Mouse (Mus musculus) heart, postnatal 4 days (tissue): ENCODE measurements at regions not wholly inside any gene's neighbourhood (a gene's known extent, or its start where the extent isn't known, plus 50 kb on each side); places are given as distances from the start of the nearest gene placed in this dataset.

Experiments used
- DNase-seq: peaks from one replicate; pipeline ENCODE4 v3.0.0; 2021

DNA sequence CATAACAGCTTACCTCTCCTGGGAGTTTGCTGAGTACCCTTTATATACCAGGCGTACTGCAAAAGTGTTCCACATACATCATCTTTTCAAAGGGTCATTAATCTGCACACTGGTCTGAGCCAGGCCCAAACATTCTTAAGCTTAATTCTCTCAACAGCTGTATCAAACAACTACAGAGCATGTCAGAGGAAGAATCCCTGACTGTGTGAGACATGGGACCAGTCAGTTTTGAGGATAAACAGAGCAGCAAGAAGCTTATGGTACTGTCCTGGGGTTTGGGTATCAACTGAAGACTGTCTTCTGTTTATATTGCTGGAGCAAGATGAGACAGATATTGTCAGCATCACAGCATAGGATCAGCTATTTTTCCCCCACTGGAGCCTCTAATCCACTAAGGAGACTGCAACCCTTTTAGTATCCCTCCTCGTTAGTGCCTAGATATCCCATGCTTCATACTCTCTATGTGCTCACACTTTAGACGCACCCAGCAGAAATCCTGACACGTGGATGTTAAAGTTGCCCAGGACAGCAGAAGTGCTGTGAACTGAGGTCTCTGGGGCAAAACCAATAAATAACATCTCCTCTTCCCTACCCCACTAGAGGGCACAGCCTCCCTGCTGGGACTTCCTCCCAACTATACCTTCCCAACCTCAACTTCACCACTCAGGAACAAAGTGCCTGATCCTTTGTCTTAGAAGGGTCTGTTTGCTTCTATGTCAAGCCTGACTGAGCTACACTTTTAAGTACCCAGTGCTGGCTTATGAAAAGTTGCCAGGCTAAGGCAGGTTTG is 271.6 kb downstream of the Gm826 start:
- DNase-seq = no peak

DNA sequence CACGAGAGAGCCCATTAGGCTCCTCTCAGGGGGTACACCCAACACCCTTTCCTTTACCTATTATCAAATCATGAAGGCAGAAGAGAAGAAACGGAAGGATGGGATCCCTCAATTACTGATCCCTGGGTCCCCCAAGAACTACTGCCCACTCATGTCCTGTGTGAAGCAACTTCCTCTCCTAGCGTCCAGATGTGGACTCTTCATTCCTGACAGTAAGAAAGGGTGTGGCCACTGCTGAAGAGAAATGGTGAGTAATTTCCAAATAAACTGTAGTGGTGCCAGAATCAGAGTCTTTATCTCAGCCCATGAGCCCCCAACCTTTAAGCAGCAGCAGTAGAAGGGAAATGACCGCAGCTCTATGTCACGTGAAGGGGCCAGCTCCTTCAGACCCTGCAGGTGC is 273.9 kb downstream of the Gm826 start:
- DNase-seq = no peak

DNA sequence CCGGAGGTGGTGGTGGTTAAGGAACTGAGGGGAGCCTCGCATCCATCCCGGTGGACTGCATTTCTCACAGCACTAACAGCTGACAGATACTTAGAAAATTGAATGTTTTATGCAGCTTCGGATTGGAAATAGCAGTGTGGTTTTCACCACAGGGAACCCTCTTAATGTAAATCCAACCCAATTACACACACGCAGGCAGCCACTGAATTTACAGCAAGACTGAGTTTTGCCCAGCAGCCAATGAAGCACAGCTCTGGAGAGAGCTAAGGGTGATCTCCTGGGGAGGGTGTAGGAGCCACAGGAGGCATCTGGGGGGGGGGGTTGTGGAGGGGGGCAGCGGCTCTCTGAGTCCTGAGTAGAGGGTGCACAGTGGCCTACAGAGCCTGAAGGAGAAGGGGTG is 276.8 kb downstream of the Gm826 start:
- no peak for DNase-seq

DNA sequence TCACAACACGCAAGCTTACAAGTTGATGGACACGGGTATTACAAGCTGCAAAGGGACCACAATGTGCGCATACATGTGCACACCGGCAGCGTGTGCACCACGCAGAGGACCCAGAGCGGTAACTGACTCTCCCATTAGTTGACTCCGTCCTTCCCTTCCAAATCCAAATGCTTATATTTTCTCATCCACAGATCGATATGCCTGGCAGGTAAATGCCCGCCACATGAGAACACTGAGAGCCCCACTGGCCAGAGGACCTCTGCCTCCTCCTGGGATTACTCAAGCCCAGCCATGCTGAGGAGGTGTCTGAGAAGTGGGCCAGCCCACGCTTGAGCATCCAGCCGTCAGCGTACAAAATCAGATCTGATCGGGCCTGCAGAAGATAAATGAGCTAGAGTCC is 279.6 kb downstream of the Gm826 start:
- no peak for DNase-seq

DNA sequence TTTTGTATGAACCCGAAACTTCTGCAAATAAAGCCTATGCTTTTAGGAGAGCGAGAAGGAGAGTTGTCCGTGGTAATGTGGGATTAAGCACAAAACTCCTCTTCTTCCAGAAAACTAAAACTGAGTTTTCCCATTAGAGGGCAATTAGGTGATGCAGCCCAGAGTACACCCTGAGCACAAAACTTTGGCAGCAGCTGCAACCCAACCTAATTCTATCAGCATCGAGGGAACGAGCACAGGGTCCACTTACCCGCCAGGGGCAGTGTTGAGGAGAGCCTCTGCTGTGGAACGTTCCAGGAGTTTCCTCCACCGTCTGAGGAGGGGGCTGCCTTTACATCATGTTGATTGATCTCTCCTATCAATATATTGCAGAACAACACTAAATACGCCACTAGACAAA is 285.7 kb downstream of the Gm826 start:
- no peak for DNase-seq

DNA sequence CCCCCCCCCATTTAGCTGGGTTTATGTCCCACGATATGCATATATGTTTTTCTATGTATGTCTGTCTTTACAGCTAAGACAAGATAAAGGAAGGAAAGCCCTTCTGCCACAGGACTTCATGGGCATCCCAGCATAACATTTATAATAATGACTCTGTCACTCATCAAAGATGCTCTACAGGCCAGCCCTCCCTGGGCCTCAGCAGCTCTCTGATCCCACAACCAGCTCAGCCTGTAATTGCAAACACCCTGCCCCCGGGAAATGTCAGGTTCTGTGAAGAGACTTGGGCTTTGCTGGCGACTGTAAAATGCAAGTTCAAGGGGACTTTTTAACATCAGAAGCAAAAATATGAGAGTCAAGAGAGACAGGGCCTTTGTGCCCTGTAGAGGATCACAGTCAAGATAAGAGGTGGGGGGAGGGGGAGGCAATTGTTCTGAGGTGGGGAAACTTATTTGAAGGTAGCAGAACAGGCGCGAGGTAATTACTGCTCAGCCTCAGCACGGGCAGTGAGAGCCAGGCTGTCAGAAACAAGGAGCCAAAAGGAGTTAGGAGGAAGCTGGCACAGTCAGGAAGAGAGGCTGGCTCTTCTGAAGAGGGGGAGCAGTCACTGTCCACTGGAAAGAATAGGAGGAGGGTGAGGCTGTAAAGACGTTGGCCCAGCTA is 286.9 kb downstream of the Gm826 start:
- DNase-seq = no peak

DNA sequence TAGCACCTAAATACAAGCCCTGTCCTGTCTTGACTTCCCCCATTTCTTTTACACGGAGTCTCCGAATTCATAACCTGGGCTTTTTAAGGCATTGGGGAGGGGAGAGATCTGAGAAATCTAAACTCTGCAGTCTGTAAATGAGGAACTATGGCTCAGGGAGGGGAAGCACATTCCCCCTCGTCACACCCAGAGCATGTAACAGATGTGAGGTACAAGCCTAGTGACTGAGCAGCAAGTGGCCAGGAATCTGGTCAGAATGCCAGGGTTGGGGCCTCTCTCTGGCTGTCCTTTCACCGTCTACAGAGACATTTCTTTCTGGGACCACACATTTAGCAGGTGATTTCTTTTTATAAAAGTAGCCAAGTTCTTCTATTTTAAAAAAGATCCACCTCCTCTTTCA is 289.4 kb downstream of the Gm826 start:
- peak; percentile 13 for DNase-seq

DNA sequence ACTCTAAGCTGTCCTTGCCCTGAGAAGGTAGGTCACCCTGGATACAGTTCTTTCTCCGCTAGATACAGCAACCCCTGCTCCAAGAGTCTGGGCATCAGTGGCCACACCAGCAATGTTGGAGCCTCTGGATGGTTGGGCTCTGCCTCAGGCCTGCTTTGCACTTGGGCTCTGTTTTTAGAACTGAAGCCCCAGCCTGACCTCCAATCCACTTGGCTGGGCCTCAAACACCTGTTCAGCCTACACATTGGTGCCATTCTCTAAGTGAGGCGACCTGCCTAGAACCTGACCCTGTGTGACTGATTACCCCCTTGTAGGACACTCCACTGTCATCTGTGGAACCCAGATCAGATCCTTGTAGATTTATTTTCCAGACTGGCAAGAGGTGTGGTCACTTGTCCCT is 289.8 kb downstream of the Gm826 start:
- DNase-seq = peak; percentile 46

DNA sequence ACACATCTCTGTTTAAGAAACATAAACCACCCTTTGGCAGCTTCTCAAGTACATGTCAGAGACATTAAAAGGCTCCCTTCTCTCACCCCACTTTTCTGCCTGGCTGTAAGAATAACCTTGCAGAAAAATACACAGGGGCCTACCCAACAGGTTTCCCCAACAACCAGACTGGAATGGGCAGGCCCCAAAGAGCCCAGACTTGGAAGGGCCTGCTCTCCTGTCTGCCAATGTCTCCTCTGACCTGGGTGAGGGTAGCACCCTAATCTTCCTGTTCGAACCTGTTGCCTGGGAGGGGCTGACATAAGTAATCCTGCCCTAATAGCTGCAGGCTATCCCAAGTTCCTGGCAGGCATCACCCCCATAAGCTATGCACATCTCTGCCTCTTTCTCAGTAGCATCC is 304.5 kb downstream of the Gm826 start:
- no peak for DNase-seq

DNA sequence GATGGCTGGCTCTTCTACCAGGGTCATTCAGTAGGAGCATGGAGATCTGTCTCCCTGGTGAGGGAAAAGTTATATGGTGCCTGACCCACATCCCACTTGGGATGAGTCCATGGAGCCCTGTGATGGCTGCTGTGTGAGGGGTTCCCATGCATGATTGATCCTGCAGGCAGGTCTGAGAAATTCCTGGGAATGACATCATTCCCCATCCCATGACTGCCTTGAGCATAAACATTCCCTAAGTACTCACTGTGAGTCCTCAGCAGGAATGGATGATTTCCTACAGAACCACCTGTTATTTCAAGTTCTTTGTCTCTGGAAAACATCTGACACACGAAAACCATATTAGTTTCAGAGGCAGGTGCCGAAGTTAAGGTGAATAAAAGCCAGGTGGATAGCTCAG is 305.5 kb downstream of the Gm826 start:
- no peak for DNase-seq

DNA sequence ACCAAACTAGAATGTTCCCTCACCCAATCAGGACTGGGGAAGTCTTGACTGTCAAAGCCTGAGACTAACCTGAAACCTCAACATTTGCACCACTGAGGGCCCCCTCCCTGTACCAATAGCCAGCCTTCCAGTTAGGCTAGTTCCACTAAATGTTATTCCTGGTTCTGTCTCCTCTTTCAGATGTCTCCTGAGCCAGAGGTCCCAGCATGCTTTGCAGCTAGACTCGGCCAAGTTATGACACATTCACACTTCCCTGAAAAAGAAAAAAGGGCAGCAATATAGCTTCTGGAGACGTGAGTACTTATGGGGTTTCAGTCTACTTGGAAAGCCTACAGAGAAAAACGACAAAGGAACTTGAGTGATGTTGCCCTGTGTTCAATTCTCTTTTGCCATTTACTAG is 308.1 kb downstream of the Gm826 start:
- no peak for DNase-seq

DNA sequence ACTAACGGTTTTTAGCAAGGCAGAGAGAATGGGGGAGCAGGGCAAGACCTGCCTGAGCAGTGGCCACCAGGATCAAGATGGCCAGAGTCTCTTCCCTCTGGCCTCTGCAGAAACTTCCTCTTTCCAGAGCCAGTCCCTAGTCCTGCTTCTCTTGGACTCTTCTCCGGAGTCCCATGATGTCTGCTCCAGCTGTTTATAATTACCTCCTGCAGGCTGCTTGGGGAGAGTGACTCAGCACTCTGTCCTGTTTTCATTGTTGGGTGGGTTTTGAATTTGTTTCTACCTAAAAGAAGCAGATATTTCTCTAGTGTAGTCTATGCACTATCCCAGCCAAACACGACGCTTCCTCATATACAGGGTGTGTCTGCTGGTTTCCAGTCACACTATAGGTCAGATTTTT is 312.4 kb downstream of the Gm826 start:
- no peak for DNase-seq

DNA sequence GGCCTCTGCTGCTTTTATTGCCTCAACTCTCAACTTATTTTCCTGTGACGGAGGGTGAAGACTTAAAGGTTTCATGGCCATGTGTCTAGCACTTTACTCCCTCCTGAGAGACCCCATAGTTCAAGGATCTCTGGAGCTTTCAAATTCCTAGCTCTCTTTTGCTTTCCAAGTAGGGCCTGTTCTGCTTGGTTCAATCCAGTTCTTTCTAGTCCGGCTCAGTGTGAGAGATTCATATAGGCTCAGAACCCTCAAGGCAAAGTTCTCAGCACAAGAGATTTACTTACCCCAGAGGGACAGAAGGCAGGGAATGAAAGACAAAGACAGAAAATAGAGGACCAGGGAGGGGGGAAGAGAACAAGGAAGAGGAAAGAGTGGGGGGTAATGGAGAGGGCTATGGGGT is 313.1 kb downstream of the Gm826 start:
- no peak for DNase-seq

DNA sequence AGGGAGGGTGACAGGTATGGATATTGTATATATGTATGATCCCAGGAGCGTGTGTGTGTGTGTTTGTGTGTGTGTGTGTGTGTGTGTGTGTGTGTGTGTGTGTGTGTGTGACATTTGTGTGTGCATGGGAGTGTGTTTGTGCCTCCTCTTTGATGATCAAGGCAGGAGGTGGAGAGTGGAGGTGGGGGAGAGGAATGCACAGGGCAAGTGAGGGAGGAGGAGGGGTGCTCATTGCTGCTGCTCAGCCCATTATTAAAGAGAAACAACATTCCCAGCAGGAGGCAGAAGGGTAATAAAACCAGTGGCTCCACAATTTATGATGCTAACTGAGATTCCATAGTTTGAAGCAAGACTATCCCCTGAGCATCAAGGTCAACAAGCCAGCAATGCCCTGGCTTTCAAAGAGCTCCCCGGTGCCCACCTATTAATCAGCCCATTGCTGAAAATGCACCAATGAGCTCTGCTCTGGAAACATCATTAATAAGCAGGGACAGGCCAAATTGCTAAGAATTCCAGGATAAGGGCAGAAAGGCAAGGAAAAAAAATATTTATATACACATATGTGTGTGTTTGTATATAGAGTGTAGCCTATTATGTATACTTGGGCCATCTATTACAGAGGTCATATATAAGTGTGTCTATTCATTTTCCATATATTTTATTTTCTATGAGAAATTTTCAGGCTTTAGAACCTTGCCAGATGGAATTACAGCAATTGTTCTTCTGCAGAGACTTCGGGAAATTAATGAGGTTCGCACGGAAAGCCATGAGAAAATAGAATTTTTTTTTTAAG is 316.7 kb downstream of the Gm826 start:
- DNase-seq = no peak

DNA sequence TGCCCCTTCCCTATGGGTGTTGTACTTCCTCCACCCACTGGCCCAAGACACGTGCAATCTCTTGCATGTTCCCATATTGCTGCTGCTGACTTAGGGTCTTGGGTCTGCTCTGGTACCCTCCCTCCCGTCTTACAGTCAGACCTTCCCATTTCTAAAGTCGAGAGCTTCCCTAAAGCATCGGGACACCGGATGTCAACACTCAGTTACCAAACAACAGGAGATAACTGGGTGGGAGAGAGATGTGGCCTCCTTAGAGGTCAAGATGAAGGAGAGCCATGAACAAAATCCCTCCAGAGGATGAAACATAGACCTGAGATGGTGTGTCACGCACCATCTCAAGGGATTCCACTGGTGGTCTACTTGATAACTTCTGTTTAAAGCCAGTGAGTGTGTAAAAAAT is 322.5 kb downstream of the Gm826 start:
- DNase-seq = no peak

DNA sequence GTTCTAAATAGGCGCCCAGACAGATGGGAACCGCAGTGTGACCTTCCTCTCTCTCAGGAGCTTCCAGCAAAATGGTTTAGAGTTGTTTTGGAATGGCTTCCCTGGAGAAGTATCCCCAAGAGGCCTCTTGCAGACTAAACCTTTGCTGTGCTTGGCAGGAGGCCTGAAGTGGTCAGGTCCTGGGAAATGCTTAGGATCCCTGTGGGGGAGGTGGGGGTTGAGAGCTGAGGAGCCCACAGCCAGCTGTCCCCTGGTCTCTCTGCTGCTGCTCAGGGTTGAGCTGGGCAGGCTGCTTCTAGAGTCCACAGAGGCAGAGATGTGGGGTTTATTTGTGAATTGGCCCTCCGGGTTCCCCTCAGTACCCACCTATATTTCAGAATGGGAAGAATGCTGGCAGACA is 331.3 kb downstream of the Gm826 start:
- peak; percentile 17 for DNase-seq

DNA sequence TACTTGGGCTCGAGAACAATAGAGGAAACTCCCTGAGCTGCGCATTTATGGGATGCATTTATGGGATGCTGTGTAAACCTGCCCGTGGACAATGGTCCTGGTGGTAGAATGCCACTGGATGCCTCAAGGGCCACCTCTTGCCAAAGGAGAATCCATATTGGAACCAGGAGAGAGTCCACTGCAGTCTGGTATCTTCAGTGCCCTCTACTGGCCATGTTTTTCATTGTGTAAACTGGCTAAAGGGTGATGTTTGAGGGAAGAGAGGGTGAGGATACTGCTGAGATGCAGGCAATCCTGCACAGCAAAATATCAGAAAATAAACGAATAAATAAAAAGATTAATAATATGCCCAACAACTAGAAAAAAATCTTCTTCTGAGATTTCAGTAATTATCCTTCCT is 333.5 kb downstream of the Gm826 start:
- peak; percentile 25 for DNase-seq

DNA sequence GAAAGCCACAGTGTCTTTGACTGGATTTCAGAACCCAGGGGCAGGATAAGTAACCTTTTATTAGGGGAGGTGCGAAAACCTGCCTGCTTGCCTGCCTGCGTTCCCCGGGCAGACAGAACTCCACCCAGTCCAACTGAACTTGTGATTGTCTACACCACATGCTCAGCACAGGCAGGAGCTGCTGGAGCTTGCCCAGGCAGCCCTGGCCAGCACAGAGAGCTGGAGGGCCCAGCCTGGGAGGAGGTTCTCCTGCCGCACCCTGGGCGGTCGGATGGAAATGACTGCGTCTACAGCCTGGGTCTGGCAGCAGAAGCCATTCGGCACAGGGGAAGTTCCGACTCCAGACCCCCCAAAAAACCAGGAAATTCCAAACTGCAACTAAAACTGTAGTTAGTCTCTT is 336.6 kb downstream of the Gm826 start:
- no peak for DNase-seq

DNA sequence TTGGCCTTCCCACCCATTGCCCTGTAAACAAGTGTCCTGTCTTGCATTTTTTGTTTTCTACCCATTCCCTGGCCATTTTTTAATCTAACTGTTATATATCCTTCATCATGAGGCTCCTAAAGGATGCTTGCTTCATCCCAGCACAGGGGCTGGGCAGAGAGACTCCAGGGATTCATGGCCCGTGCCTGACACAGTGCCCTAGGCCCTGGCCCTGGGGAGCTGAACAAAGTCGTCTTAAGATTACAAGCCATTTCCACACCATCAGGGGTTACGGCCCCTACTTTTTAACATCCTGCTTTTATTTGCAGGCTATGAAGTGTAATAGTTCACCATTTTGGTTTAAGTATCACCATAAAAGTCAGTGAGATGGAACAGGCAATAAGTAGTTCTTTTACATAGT is 339.5 kb downstream of the Gm826 start:
- no peak for DNase-seq

DNA sequence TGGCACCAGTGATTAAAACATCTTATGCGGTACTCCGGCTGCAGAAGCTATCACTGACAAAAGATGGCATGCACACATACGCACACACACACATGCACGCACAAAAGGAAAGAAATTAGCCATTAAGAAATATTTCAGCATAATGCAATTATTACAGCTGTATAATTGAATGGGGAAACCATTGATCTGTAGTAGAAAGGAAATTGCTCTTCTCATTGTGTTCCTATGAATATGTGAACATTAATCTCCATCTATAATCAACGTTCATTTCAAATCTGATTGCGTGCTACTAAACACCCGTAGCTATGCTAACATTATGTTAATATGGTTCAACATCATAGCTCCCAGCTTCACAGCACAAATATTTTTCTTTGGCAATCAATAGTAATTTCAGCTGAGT is 347.2 kb downstream of the Gm826 start:
- no peak for DNase-seq

DNA sequence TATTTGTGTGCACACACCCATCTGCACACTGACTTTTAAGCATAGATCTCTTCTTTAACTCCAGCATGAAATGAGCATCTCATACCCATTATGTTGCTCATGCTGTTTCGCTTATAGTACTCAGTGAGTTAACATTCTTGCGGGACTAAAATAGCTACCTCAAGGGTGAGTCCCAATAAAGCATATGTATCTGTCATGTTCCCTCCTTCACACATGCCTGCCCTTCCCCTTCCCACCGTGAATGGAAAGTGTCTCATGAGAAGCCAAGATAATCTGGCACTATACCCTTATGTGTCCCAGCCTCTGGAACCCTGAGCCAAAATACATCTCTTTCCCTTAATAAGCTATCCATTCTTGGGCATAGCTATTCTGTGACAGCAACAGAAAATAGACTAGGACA is 352.3 kb downstream of the Gm826 start:
- no peak for DNase-seq

DNA sequence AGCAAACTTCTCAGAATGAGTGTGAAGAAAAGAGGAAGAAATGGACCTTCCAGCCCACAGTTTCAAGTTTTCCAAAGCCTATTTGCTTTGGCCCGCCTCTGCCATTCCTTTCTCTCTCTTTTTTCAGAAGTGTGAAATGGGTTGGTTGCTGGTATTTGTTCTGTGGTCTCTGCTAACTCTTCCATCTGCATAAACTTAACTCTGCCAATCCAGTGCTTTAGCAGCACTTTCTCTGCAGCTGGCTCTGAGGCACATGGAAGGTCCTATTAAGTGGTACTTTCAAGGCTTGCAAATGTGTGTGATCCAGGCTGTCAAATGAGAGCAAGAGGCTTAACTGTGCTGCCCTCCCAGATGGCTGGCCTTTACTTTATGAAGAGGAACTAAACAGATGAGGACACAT is 383.6 kb downstream of the Gm826 start:
- DNase-seq = no peak

DNA sequence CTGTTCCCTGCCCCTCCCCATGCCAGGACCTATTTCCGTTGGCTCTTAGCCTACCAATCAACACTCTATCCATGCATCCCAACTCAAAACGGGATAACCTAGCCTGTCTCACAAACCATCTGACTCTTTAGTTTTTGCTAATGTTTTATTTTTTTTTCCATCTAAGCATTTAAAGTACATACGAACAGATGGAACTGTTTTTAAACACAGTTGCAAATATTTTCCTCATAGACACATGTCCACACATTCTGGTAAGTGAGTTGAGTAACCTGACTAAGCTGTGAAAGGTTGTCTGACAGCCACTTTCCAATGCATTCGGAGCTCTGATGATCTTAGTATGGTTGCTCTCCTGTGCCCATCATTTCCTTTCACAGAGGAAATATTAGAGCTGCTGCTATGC is 384.9 kb downstream of the Gm826 start:
- DNase-seq = no peak

DNA sequence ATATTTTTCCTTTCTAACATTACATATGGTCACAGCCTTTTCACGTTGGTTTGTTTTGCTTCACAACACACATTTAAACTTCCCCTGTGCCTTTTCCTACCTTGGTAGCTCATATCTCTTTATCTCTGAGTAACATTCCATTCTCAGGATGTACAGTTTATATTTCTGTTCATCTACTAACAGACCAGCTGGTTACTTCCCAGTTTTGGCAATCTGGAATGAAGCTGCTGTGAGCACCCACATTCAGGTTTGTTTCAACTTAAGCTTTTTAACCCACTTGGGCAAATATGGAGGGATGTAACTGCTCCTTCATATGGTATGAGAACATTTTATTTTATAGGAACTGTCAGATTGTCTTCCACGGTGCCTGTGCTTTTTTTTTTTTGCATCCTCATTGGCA is 403.2 kb downstream of the Gm826 start:
- no peak for DNase-seq
